Mouse (Mus musculus) intestine, embryonic 15.5 days (tissue): Measurements from ENCODE around the gene Ociad2. TPM values are rescaled to one million over a fixed set of nuclear protein-coding genes. Genes with fewer than 3 reads are reported as not detected.

Source experiments
- ATAC-seq: fragments of 200-750 bp; cut with Nextera tagmentation; 2 replicates; pipeline ENCODE4 v1.8.0; 2017; ENCODE audit warnings: moderate TSS enrichment, moderate library complexity
- H3K27ac ChIP-seq: fragments of 300-500 bp; sonication (generic); 2 replicates; pipeline ENCODE4 v1.5.1; 2015; ENCODE audit warnings: mild to moderate bottlenecking, inconsistent platforms
- H3K27me3 ChIP-seq: fragments of 300-500 bp; sonication (generic); replicated peaks from 2 replicates; pipeline ENCODE4 v1.6.1; 2015; ENCODE audit warnings: inconsistent platforms
- H3K36me3 ChIP-seq: fragments of 300-500 bp; sonication (generic); 2 replicates; pipeline ENCODE4 v1.6.1; 2015; ENCODE audit warnings: inconsistent platforms
- H3K4me1 ChIP-seq: fragments of 300-500 bp; sonication (generic); replicated peaks from 2 replicates; pipeline ENCODE4 v1.6.1; 2015; ENCODE audit warnings: inconsistent platforms
- H3K4me2 ChIP-seq: fragments of 300-500 bp; sonication (generic); replicated peaks from 2 replicates; pipeline ENCODE4 v1.6.1; 2015; ENCODE audit warnings: mild to moderate bottlenecking, inconsistent platforms
- H3K4me3 ChIP-seq: fragments of 300-500 bp; sonication (generic); replicated peaks from 2 replicates; pipeline ENCODE4 v1.5.1; 2015; ENCODE audit warnings: inconsistent platforms
- H3K9ac ChIP-seq: fragments of 300-500 bp; sonication (generic); 2 replicates; pipeline ENCODE4 v1.6.1; 2015; ENCODE audit warnings: inconsistent platforms
- H3K9me3 ChIP-seq: fragments of 300-500 bp; sonication (generic); 2 replicates; pipeline ENCODE4 v1.6.1; 2016; ENCODE audit warnings: inconsistent platforms
- WGBS: fragments of 180-500 bp; shearing (Covaris S2); methylation state at CpG from one replicate; pipeline ENCODE4 v1.1.7; 2015; 5-methylcytosine and 5-hydroxymethylcytosine counted together
- polyA plus RNA-seq: library from polyadenylated mRNA; unstranded; fragments of >200 nt; fragmentation: Nextera tagmentation; extraction: Ambion mirVana; gene quantifications from 2 replicates; pipeline ENCODE4 v1.2.1, GENCODE M21; 2015

The Ociad2 gene
- polyA plus RNA-seq, 1 experiment from 2014 or later, result 216 TPM

DNA sequence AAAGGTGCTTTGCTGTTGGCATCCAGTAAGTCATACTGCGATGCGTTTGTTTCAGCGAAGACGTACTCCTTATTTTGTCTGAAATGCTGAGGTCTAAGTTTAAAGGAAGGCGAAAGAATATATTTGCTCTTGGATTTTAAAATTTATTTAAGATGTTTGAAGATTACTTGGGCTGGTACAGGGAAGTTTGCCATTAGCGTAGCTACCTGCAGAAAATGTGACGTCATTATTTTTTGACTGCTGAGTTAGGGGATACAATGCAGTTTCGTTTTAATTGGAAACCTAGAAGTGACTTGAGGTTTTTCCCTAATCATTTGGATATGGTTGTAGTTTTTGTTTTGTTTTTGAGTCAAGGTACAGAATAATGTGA lies 47.4 kb downstream of the Ociad2 start:
- Histone ChIP-seq H3K9ac (peak overlapping the region; percentile 96), H3K27me3 (no peaks in the 10 kb centered on the region), H3K4me3 (peak overlapping the region; percentile 90), H3K9me3 (no peaks in the 10 kb centered on the region), H3K27ac (no peak overlapping the region), H3K36me3 (peaks cover 13% of the 10 kb centered on the region), H3K4me2 (peak overlapping the region; percentile 50), H3K4me1 (peaks cover 3% of the 10 kb centered on the region; the same call in 1 of the 2 replicates)
- 7% methylated on average over 8 of the region's 8 CpGs for WGBS
- ATAC-seq, result no peak

- WGBS, result under 1% methylated on average over 58 of the region's 58 CpGs
- H3K36me3 ChIP-seq, result peaks cover 10% of the 10 kb centered on the region
Observed at GRCm38 (mm10) chr5:73292502-73293457, 48.0 kb downstream of the Ociad2 start, which contains the start of gene Ociad1. Ociad1 (plus strand) TSS chr5:73292784.

DNA sequence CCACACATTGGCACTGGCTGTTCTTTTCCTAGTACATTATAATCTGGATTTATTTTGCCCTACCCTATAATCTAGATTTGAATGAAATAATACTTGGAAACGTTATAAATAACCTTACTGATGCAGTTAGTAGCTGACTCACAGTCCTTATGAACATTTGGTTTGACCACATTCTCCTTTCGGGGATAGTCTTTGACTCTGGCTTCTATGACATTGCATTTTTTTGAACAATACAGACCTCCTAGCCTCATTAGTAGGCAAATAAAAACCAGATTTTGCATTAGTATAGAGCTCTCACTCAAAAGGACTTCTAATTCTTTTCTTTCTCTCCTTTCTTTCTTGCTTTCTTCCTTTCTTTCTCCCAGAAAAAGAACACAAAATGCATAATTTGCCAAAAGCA lies 50.9 kb downstream of the Ociad2 start:
- ATAC-seq, result no peak
- WGBS, result 59% methylated on average over 2 of the region's 2 CpGs
- no peaks in the 10 kb centered on the region for H3K36me3 ChIP-seq
- peaks cover 3% of the 10 kb centered on the region; the same call in 1 of the 2 replicates for H3K4me1 ChIP-seq
- H3K9me3 ChIP-seq, result no peaks in the 10 kb centered on the region
- no peak overlapping the region for H3K4me3 ChIP-seq
- no peaks in the 10 kb centered on the region for H3K27me3 ChIP-seq
- H3K4me2 ChIP-seq, result no peak overlapping the region
- H3K27ac ChIP-seq, result no peak overlapping the region
- no peak overlapping the region for H3K9ac ChIP-seq

More at GRCm38 (mm10) chr5:73292502-73293457, 48.0 kb downstream of the Ociad2 start, which contains the start of gene Ociad1:
- Histone ChIP-seq H3K27ac (peak within 1 kb of the TSS; percentile 92), H3K4me1 (peaks cover 3% of the 10 kb centered on the region; the same call in 1 of the 2 replicates), H3K9ac (peak within 1 kb of the TSS; percentile 96), H3K27me3 (no peaks in the 10 kb centered on the region), H3K4me2 (peak within 1 kb of the TSS; percentile 50), H3K4me3 (peak within 1 kb of the TSS; percentile 90), H3K9me3 (no peaks in the 10 kb centered on the region)
- peak; percentile 99 for ATAC-seq

GRCm38 (mm10) chr5:73286603-73287002 lies 54.2 kb downstream of the Ociad2 start:
- WGBS, result 78% methylated on average over 5 of the region's 5 CpGs
- Histone ChIP-seq H3K4me2 (no peak overlapping the region), H3K36me3 (no peaks in the 10 kb centered on the region), H3K4me1 (no peaks in the 10 kb centered on the region), H3K27me3 (no peaks in the 10 kb centered on the region), H3K9me3 (no peaks in the 10 kb centered on the region), H3K9ac (no peak overlapping the region), H3K27ac (no peak overlapping the region), H3K4me3 (no peak overlapping the region)
- no peak for ATAC-seq

GRCm38 (mm10) chr5:73285470-73285978 lies 55.3 kb downstream of the Ociad2 start:
- H3K9me3 ChIP-seq, result no peaks in the 10 kb centered on the region
- ATAC-seq, result no peak
- H3K36me3 ChIP-seq, result no peaks in the 10 kb centered on the region
- no peaks in the 10 kb centered on the region for H3K27me3 ChIP-seq
- H3K4me2 ChIP-seq, result no peak overlapping the region
- 94% methylated on average over 3 of the region's 3 CpGs for WGBS
- H3K4me3 ChIP-seq, result no peak overlapping the region
- no peak overlapping the region for H3K9ac ChIP-seq
- no peaks in the 10 kb centered on the region for H3K4me1 ChIP-seq
- H3K27ac ChIP-seq, result no peak overlapping the region

DNA sequence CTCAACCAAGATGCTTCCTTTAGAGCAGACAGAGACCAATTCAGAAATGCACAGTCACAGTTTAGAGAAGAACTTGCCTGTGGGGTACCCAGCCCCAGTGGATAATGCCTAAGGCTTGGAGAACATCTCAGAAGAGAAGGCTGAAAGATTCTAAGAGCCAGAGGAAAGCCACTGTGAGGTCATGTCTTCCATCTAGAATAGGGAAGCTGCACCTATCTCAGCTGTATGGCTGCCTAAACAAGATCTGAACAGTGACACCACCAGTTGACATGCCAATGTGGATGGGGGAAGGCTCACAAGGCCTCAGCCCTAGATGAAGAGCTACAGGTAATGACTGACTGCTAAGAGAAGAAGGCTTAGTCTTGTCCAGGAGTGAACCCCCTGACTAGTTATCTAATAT lies 56.8 kb downstream of the Ociad2 start:
- peaks cover 6% of the 10 kb centered on the region for H3K4me1 ChIP-seq
- H3K9ac ChIP-seq, result no peak overlapping the region
- no peak for ATAC-seq
- H3K4me3 ChIP-seq, result no peak overlapping the region
- no peak overlapping the region for H3K27ac ChIP-seq
- H3K36me3 ChIP-seq, result no peaks in the 10 kb centered on the region
- no peak overlapping the region for H3K4me2 ChIP-seq
- no peaks in the 10 kb centered on the region for H3K9me3 ChIP-seq
- no peaks in the 10 kb centered on the region for H3K27me3 ChIP-seq

DNA sequence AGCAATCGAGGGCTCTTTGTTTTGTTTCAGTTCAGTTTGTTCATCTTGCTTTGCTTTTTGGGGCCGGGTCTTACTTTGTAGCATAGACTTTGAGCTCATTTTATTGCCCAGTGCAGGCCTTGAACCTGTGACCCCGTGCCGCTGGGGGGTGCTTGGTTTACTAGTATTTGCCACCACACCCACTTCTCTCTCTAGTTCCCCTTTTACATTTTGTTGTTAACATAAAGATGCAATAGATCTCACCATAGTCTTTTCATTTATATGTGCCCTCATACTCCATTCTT lies 60.3 kb downstream of the Ociad2 start:
- Histone ChIP-seq H3K27me3 (no peaks in the 10 kb centered on the region), H3K27ac (no peak overlapping the region), H3K9ac (no peak overlapping the region), H3K4me1 (peaks cover 6% of the 10 kb centered on the region), H3K9me3 (no peaks in the 10 kb centered on the region), H3K36me3 (no peaks in the 10 kb centered on the region), H3K4me3 (no peak overlapping the region), H3K4me2 (no peak overlapping the region)
- peak; percentile 41 for ATAC-seq
- 45% methylated on average over 4 of the region's 4 CpGs for WGBS

GRCm38 (mm10) chr5:73279732-73280566 lies 60.9 kb downstream of the Ociad2 start:
- H3K9me3 ChIP-seq, result no peaks in the 10 kb centered on the region
- H3K9ac ChIP-seq, result no peak overlapping the region
- ATAC-seq, result peak; percentile 25; the same call in 1 of the 2 replicates
- peaks cover 6% of the 10 kb centered on the region for H3K4me1 ChIP-seq
- no peaks in the 10 kb centered on the region for H3K27me3 ChIP-seq
- no peaks in the 10 kb centered on the region for H3K36me3 ChIP-seq
- WGBS, result 36% methylated on average over 4 of the region's 4 CpGs
- no peak overlapping the region for H3K4me2 ChIP-seq
- no peak overlapping the region for H3K4me3 ChIP-seq
- H3K27ac ChIP-seq, result 0 out of 2 replicates have a peak overlapping the region, but pooled peaks have one; percentile 7

- Histone ChIP-seq H3K27me3 (no peaks in the 10 kb centered on the region), H3K4me3 (no peak overlapping the region), H3K4me1 (peaks cover 6% of the 10 kb centered on the region), H3K36me3 (no peaks in the 10 kb centered on the region), H3K27ac (0 out of 2 replicates have a peak overlapping the region, but pooled peaks have one; percentile 7), H3K9me3 (no peaks in the 10 kb centered on the region), H3K4me2 (no peak overlapping the region), H3K9ac (no peak overlapping the region)
- ATAC-seq, result no peak
- WGBS, result 45% methylated on average over 10 of the region's 10 CpGs
Observed at GRCm38 (mm10) chr5:73279190-73279589, 61.6 kb downstream of the Ociad2 start.

- Histone ChIP-seq H3K4me1 (peaks cover 6% of the 10 kb centered on the region), H3K4me3 (no peak overlapping the region), H3K4me2 (no peak overlapping the region), H3K27me3 (no peaks in the 10 kb centered on the region), H3K9me3 (no peaks in the 10 kb centered on the region), H3K36me3 (no peaks in the 10 kb centered on the region), H3K27ac (no peak overlapping the region), H3K9ac (no peak overlapping the region)
- WGBS, result 78% methylated on average over 2 of the region's 2 CpGs
- ATAC-seq, result no peak
Observed at GRCm38 (mm10) chr5:73274941-73275340, 65.9 kb downstream of the Ociad2 start.

- ATAC-seq, result no peak
- WGBS, result 68% methylated on average over 4 of the region's 4 CpGs
- Histone ChIP-seq H3K27me3 (no peaks in the 10 kb centered on the region), H3K4me3 (no peak overlapping the region), H3K27ac (no peak overlapping the region), H3K4me2 (no peak overlapping the region), H3K9ac (no peak overlapping the region), H3K9me3 (no peaks in the 10 kb centered on the region), H3K36me3 (no peaks in the 10 kb centered on the region), H3K4me1 (no peaks in the 10 kb centered on the region)
Observed at GRCm38 (mm10) chr5:73273171-73273570, 67.7 kb downstream of the Ociad2 start.
